11 mouse cellular contexts compared by ENCODE assay signal in genomic region chr8:77803147-77803903, GRCm38 (mm10).
DNase-seq lines count a peak whose midpoint lies in the region; ATAC-seq and TF ChIP-seq lines count a peak whose summit lies in the region.
"Had no signal": no experiment of that assay in that cellular context is flagged by ENCODE, and none has a peak within 500 bp of the region (broad histone marks: within the 10 kb centered on the region; RNA-seq: fewer than 3 reads in every experiment).

No protein-coding gene starts in this region.

- 55% methylated on average over 9 of the region's 9 CpGs for WGBS in embryonic facial prominence, embryonic 14.5 days
- 51% methylated on average over 9 of the region's 9 CpGs for WGBS in kidney, postnatal 0 days
- 66% methylated on average over 9 of the region's 9 CpGs for WGBS in cerebellum, adult 2 months
- 89% methylated on average over 9 of the region's 9 CpGs for WGBS in thymus, adult 2 months

- H3K4me1 ChIP-seq in embryonic facial prominence, embryonic 14.5 days (ENCODE audit: control insufficient read depth, insufficient read depth, low read length), result no peaks in the 10 kb centered on the region
- H3K4me1 ChIP-seq in kidney, postnatal 0 days (replicated peaks; ENCODE audit: insufficient read depth, low read length), result no peaks in the 10 kb centered on the region
- no peaks in the 10 kb centered on the region for H3K4me1 ChIP-seq in cerebellum, adult 2 months (ENCODE audit: control insufficient read depth, insufficient read depth, low read length)
- H3K4me1 ChIP-seq in thymus, adult 2 months (replicated peaks; ENCODE audit: control insufficient read depth, insufficient read depth, low read length), result no peaks in the 10 kb centered on the region
- H3K4me1 ChIP-seq: embryonic facial prominence, embryonic 12.5 days; neural tube, embryonic 13.5 days had no signal

- no peak overlapping the region for H3K4me2 ChIP-seq in embryonic facial prominence, embryonic 14.5 days (ENCODE audit: low read depth, low read length)
- H3K4me2 ChIP-seq in kidney, postnatal 0 days (ENCODE audit: low read length), result no peak overlapping the region
- H3K4me2 ChIP-seq: embryonic facial prominence, embryonic 12.5 days; neural tube, embryonic 13.5 days had no signal

- no peaks in the 10 kb centered on the region for H3K36me3 ChIP-seq in embryonic facial prominence, embryonic 14.5 days (ENCODE audit: control insufficient read depth, insufficient read depth, low read length)
- H3K36me3 ChIP-seq in kidney, postnatal 0 days (ENCODE audit: insufficient read depth, low read length), result no peaks in the 10 kb centered on the region
- H3K36me3 ChIP-seq in thymus, adult 2 months (ENCODE audit: control insufficient read depth, insufficient read depth, low read length), result no peaks in the 10 kb centered on the region
- H3K36me3 ChIP-seq: embryonic facial prominence, embryonic 12.5 days; neural tube, embryonic 13.5 days had no signal

- H3K9me3 ChIP-seq in embryonic facial prominence, embryonic 14.5 days (ENCODE audit: control insufficient read depth, low read length), result no peaks in the 10 kb centered on the region
- H3K9me3 ChIP-seq in kidney, postnatal 0 days (replicated peaks; ENCODE audit: low read length), result no peaks in the 10 kb centered on the region
- H3K9me3 ChIP-seq: embryonic facial prominence, embryonic 12.5 days; neural tube, embryonic 13.5 days had no signal

- no peak overlapping the region for H3K9ac ChIP-seq in embryonic facial prominence, embryonic 14.5 days (ENCODE audit: low read depth, low read length)
- H3K9ac ChIP-seq in kidney, postnatal 0 days (ENCODE audit: low read depth, low read length), result no peak overlapping the region
- H3K9ac ChIP-seq: embryonic facial prominence, embryonic 12.5 days; liver, embryonic 14.5 days; neural tube, embryonic 13.5 days had no signal

- H3K27ac ChIP-seq in embryonic facial prominence, embryonic 14.5 days (replicated peaks; ENCODE audit: low read depth, low read length), result no peak overlapping the region
- peak overlapping the region; percentile 43; the same call in 1 of the 2 replicates for H3K27ac ChIP-seq in kidney, postnatal 0 days
- H3K27ac ChIP-seq in cerebellum, adult 2 months (ENCODE audit: insufficient read depth, low read length), result no peak overlapping the region
- no peak overlapping the region for H3K27ac ChIP-seq in thymus, adult 2 months (ENCODE audit: control insufficient read depth, insufficient read depth, low read length)
- H3K27ac ChIP-seq: embryonic facial prominence, embryonic 12.5 days; liver, embryonic 14.5 days; neural tube, embryonic 13.5 days had no signal

- no peak overlapping the region for H3K4me3 ChIP-seq in embryonic facial prominence, embryonic 14.5 days (ENCODE audit: low read depth, low read length)
- H3K4me3 ChIP-seq in kidney, postnatal 0 days (replicated peaks; ENCODE audit: low read depth, low read length), result no peak overlapping the region
- no peak overlapping the region for H3K4me3 ChIP-seq in cerebellum, adult 2 months (replicated peaks; ENCODE audit: insufficient read depth, low read depth, low read length)
- H3K4me3 ChIP-seq in thymus, adult 2 months (ENCODE audit: control insufficient read depth, insufficient read depth, low read length), result no peak overlapping the region
- H3K4me3 ChIP-seq: embryonic facial prominence, embryonic 12.5 days; neural tube, embryonic 13.5 days had no signal

- peak; percentile 38 for DNase-seq in gastrocnemius, postnatal 25 days
- DNase-seq in gastrocnemius, postnatal 4 days (ENCODE audit: low spot score in 2 of 2), result no peak
- peak; percentile 63 for DNase-seq in embryonic facial prominence, embryonic 14.5 days (ENCODE audit: low spot score)
- DNase-seq in kidney, postnatal 0 days (ENCODE audit: low spot score), result peak; percentile 76
- DNase-seq in cerebellum, adult 2 months, result no peak
- DNase-seq in thymus, adult 2 months, result no peak
- DNase-seq in retina, postnatal 1 day, result no peak

- no peaks in the 10 kb centered on the region for H3K27me3 ChIP-seq in embryonic facial prominence, embryonic 14.5 days (replicated peaks; ENCODE audit: control insufficient read depth, insufficient read depth, low read length)
- H3K27me3 ChIP-seq in kidney, postnatal 0 days (ENCODE audit: insufficient read depth, low read length), result no peaks in the 10 kb centered on the region
- H3K27me3 ChIP-seq in cerebellum, adult 2 months (ENCODE audit: control insufficient read depth, insufficient read depth, low read length), result no peaks in the 10 kb centered on the region
- H3K27me3 ChIP-seq in thymus, adult 2 months (ENCODE audit: control insufficient read depth, insufficient read depth, low read length), result no peaks in the 10 kb centered on the region
- H3K27me3 ChIP-seq: embryonic facial prominence, embryonic 12.5 days; neural tube, embryonic 13.5 days had no signal

- no peak for ATAC-seq in embryonic facial prominence, embryonic 14.5 days (ENCODE audit: low read depth)
- no peak for ATAC-seq in kidney, postnatal 0 days (replicated peaks; ENCODE audit: low FRiP score, low read depth)
- peak; percentile 96 for ATAC-seq in megakaryocyte, adult 5-6 weeks (ENCODE audit: poor library complexity, severe bottlenecking)

- TF ChIP-seq POLR2A in cerebellum, adult 2 months (IDR thresholded peaks at IDR 0.05; ENCODE audit: borderline replicate concordance, insufficient read depth, low read length), result no peak
- TF ChIP-seq POLR2A in thymus, adult 2 months (IDR thresholded peaks at IDR 0.05; ENCODE audit: control insufficient read depth, extremely low read depth, insufficient read depth, low read length, poor library complexity), result no peak

- no peak for TF ChIP-seq CTCF in kidney, postnatal 0 days (IDR thresholded peaks at IDR 0.05; ENCODE audit: low read depth)
- TF ChIP-seq CTCF in cerebellum, adult 2 months (IDR thresholded peaks at IDR 0.05; ENCODE audit: borderline replicate concordance, insufficient read depth, low read depth, low read length), result no peak
- no peak for TF ChIP-seq CTCF in thymus, adult 2 months (IDR thresholded peaks at IDR 0.05; ENCODE audit: borderline replicate concordance, control insufficient read depth, extremely low read depth, insufficient read depth, low read length, poor library complexity)

Comparison
In these comparisons a context has a peak if more than half of its experiments do, and no peak if none do; other contexts are left out.
1. DNase-seq: peak in gastrocnemius, postnatal 25 days (single experiment), embryonic facial prominence, embryonic 14.5 days (single experiment) and kidney, postnatal 0 days (single experiment); none in gastrocnemius, postnatal 4 days (0 of 2), cerebellum, adult 2 months (0 of 2), thymus, adult 2 months (single experiment) and retina, postnatal 1 day (single experiment).